Mouse (Mus musculus) CH12F3 (cell line): ENCODE data around the gene Mrpl14.

Source experiments
- in situ Hi-C: fragments of 300-500 bp; cut with MboI; formaldehyde crosslinking; loops from 2 replicates; pipeline ENCODE4 v1.14.3; 2020; ENCODE audit warnings: low sequenced_read_pairs

Mrpl14 gene

DNA sequence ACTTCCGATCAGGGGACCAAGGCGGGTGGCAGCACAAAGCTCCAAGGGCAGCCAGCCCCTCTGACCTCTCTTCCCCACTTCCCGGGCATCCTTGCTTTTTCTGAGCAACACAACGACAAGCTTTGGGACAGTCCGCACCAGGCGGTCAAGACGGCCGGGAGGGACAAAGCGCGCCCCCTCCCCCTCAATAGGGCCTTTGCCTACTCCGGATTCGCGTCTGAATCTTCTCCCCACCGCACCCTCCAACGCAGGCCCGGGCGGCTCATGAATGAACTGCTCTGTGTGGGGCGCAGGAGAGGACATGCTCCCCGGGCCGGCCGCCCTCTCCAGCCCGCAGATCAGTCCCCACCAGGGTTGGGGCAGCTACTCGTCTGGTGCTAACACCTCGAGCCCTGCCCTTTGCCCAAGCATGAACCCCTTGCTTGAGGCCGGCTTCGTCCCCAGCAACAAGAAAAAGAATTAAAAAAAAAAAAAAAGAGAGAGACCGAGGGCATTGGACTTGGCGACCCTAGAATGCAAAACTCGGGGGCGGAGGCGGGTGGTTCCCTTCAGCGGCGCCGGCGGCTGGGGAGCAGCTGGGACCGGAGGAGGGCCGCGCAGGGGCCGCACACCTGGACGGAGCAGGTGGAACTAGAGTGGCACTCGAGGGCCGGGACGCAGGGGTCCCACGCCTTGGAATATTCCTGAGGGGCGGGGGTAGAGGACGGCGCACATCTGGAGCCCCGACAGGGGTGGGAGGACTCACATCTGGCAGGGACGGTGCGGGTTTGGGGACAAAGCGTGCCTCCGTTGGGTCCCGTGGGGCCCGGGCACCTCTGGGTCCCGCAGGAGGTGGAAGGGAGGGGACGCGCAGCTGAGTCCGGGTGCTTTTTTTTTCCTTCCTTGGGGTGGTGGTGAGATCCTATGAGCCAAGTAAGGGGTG, 690 bp upstream of the Mrpl14 start:
- in situ Hi-C loops, result no loop called here

DNA sequence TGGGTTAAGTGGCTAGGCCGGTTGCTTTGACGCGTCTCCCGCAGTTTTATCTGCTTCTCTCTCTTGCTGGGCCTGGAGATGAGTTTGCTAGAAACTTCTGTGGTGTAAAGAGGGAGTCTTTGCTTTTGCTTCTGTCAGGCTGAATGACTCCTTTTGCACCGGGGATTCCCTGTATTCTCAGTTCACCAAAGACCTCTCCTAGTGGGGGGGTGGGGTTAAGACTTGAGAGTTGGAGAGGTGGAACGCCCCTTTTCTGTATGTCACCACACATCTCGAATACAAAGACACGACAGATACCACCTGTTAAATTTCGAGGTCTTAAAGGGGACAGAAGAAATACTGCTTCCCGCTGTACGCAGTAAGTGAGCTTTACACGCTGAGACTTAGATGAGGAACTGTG, 594 bp downstream of the Mrpl14 start, which contains the start of gene Tmem63b:
TSS of gene Tmem63b (minus strand) at position 190 of the 400 bp plus-strand sequence.
- in situ Hi-C loops, result no loop called here

DNA sequence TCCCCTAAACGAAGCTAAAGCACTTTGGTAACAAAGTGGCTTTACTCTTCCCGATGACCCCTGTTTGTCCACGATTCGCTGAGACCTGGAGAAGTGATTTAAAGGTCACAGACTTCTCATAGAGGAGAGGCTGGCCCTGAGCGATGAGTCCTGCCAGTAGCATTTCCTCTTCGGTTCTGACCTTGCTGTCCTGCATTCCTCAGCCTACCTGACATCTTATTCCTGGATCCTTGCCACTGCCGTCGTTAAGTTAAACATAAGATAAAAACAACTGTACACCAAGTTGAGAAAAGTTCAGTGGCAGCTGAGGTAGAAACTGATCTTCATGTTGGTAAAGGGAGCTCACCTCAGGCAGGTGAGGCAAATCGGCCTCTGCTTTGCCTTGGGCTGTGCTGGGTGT, 3.0 kb downstream of the Mrpl14 start:
- in situ Hi-C loops, result no loop called here

DNA sequence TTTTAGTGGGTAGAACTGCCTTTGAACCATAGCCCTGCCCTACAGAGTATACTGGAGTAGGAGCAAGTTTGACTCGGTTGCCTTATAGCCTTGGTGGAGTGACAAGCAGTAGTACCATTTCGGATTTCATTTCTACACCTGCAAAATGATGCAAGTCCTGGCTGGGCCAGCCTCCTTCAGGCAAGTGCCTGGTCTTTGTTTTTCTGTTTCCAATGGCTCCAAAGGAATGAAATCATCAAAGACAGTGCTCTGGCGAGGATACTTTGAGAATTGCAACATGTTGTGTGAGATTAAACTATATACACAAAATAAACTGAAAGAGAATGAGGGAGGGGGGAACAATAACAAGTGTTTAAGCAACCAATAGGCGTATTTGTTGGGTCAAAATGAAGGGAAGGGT, 3.9 kb downstream of the Mrpl14 start:
- in situ Hi-C loops, result no loop called here

DNA sequence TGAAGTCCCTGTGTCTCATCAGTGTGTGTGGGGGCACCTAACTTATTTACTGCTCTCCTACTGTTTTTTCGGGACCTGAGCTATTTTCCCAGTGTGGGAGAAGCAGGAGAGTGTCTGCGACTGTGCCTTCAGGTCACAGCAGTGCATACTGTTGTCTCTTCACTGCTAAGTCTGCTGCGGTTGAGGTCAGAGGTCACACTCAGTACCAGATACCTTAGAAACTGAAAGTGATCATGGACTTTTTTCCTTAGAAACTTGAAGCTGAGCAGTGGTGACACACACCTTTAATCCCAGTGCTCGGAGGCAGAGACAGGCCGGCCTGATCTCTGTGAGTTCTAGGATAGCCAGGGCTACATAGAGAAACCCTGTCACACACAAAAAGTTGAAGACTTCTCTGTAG, 6.0 kb downstream of the Mrpl14 start:
- in situ Hi-C loops, result no loop called here

DNA sequence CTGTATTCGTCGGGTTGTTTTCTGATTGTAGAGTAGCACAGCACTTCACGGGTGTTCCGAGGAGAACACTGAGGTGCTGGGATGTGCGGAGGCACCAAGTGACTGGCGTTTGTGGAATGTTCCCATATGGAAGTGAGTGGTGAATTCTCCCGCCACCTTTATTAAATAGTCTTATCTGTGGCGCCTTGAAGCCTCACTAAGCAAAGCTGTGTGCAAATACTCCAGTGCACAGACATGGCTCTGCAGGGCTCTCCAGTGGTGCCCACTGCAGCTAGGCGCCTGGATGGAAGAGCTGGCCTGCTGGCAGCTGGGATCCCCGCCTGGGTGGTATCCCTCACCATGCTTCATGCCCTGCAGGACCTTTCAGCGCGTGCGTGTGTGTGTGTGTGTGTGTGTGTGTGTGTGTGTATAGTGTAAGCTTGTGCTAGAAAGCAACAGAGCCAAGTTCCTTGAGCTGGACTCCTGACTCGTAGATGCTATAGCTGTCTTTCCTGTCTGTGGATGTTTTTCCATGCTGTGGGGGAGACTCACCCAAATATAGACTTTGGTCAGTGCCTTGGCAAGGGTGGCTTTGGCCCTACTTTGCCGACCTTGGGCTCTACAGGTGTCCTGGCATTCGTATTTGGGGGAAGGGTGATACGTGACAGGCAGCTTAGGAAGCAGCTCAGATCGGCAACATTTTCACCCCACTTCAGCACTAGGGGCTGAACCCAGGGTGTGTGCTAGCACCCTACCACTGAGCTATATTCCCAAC, 7.9 kb downstream of the Mrpl14 start:
- in situ Hi-C loops, result no loop called here

DNA sequence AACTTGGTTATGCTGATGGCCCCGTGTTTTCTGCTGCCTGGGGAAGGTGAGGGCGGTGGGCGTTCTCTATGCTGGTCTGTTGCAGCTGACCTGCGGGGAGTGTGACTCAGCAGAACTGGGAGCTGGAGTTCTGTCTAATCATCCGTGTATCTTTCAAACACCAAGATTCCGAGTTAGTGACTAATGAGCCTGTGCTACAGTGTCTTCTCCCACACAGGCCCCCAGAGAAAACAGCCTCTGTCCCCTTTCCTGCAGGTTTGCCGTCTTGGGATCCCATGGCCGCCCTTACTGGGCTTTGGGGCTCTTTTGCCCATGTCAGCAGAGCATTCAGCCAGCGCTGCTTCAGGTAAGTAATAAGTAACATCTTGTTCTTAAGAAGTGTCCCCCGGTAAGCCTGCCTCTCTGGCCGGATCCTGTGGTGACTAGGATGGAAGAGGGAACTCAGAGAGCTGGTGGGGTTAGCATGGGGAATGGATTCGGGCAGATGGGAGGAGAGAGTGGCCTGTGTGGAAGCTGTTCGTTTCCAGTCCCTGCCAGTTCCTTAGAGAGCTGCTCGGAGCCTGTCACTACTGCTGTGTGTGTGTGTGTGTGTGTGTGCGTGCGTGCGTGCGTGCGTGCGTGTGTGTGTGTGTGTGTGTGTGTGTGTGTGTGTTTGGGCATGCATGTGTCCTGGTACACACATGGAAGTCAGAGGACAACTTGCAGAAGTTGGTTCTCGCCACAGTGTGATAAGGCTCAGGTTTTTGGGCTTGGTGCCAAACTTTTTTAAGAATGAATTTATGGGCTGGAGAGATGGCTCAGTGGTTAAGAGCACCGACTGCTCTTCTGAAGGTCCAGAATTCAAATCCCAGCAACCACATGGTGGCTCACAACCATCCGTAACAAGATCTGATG, 9.4 kb downstream of the Mrpl14 start:
- in situ Hi-C loops, result no loop called here

DNA sequence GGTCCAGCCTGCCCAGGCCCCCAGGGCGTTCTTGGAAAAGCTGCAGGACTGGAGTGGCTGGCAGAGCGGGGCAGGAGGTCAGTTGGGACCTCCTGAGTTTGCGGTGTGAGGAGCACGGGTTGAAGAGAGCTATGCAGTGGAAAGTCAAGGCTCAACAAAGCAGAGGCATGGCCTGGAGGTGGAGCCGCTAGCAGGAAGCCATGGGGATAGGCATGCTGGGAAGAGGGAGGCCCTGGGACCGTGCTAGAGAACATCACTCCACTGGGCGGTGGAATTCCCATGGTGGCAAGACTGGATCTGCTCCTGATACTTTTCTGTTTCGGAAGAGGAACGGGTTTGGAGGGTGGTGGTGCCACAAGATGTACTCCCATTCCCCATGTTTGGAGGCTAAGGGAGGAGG, 10.9 kb downstream of the Mrpl14 start:
- in situ Hi-C loops, result no loop called here

DNA sequence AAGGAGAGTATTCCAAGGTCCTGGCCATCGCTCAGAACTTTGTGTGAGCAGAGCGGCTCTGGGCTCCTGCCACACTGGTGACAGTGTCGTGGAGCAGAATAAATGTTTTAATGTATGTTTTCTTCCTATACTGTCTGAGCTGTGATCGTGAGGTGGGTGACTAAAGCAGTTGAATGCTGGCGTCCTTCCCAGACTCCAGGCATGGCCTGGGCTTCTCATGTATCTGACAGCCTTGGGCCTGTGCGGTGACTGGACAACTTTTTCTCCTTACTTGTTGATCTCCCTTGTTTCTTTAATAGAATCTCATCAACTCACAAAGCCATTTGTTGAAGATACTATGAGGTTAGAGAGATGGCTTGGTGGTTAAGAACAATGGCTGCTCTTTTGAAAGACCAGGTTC, 12.2 kb downstream of the Mrpl14 start:
- in situ Hi-C loops, result no loop called here

DNA sequence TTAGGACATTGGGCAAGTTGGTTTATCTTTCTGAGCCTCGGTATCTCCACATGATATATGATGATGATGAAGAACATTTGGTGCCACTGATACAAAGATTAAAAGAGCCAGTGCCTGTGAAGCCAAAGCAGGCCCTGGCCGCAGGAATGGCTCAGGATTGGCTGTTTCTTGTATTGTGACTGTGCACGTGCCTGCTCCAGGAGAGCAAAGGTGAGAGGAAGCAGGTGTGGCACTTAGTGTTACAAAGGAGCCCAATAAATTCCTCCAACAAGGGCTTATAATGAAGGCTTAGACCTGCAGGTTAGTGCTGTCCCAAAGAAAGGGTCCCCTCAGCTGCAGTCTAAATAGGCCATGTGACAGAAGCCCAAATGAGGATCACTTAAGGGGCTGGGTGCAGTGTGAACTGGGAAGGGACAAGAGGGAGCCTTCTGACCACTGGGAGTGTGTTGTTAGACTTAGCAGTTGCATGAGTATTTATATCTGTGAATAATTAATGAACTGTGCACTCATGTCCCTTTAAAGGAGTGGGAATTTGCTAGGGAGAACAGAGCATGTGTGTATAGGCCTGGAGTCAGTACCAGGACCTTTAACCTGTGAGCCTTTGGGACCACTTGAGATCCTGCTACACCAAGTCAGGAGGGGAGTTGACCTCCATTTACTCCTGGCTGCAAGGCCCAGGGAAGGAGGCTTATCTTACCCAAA, 13.1 kb downstream of the Mrpl14 start:
- in situ Hi-C loops, result no loop called here

DNA sequence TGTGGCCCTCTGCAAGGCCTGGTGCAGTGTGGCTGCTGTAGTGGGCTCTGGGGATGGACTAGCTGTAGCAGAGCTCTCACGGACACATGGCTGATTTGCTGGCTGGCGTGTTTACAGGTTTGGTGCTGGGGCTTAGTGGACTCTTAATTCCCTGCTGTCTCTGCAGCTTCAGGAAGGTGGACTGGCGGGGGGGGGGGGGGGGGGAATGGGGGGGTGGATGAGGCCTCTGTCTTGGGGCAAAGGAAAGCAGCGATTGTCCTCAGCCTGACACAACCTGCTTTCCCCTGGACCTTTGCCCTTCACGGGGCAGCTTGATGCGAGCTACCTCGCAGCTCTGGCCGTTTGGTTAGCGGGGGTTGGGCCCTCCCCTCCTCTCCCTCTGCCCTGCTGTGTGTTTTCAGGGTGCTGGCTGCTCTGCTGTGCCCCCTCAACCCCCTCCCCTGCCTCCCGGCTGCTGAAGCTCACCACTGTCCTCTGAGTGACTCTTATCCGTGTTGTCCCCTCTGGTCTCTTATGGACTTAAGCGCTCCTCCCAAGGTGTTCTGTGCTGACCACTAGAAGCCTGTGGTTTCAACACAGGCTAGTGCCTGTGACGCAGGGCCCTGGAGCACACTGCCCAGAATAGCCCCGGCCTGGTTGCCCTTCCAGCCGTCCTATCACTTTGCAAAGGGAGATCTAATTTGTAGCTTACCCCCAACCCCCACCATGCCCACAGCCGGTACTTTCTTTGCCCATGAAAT, 14.5 kb downstream of the Mrpl14 start:
- in situ Hi-C loops, result no loop called here

DNA sequence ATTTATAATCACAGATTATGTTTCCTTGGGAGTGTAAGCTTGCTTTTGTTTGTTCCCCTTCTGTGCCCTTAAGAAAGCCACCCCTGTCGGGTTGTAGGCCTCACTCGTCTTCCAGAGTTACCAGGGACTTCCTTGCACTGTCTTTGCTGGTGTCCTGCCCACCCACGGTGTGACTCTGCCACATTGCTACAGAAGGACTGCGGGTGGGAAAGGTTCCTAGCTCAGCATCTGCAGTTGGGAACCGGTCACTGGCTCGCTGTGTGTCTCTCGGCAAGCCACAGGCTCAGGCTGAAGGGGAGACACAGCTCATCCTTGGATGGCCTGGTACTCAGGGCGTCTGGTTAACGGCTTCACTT, 15.1 kb downstream of the Mrpl14 start:
- in situ Hi-C loops, result no loop called here

DNA sequence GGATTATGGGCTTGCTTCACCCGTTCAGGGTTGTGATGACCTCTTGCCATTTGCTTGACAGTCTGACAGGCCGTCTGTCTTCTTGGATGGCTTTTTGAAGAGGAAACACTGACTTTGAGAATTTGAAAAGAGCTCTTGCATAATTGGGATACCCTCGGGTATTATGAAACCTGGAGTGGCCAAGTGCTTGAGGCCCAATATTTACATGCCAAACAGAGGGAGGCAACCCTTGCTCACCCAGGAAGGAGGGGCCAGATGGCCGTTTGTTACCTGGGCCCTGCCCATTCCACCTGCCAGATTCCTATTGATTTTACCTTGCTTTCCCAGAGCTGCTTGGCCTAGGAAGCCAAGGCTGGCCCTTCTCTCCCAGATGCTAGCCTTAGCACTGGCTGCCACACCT, 16.1 kb downstream of the Mrpl14 start:
- in situ Hi-C loops, result no loop called here

DNA sequence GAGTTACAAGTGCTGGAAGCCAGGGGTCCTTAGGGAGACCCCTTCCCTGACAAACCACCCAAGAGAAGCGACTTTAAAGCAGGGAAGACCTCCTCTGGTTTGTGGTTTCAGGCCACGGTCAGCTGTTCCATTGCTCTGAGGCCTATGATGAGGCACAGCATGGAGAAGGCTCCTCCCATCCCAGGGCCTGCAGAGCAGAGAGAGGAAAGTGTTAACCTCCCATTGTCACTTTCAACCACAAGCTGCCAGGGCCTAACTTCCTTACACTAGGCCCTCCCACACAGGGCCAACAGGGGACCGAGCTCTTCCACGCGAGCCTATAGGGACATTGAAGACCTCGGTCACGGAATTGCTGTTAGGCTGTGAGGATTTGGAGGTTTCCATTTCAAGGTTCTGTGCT, 17.1 kb downstream of the Mrpl14 start:
- in situ Hi-C loops, result no loop called here

DNA sequence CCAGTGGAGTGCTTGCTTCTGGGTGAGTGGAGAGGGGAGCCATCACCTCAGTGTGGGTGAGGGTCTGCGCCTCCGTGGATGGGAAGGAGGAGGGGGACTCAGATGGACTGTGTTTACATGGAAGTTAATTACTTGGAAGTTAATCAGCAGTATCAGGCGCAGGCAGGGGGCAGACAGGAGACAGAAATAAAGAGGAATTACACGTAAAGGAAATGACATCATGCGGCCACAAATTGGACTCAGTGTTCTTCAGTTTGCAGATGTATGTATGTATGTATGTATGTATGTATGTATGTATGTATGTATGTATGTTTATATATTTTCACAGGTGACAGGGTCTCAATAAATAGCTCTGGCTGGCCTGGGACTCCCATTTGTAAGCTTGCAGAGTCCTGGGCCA, 20.7 kb downstream of the Mrpl14 start:
- in situ Hi-C loops, result no loop called here

DNA sequence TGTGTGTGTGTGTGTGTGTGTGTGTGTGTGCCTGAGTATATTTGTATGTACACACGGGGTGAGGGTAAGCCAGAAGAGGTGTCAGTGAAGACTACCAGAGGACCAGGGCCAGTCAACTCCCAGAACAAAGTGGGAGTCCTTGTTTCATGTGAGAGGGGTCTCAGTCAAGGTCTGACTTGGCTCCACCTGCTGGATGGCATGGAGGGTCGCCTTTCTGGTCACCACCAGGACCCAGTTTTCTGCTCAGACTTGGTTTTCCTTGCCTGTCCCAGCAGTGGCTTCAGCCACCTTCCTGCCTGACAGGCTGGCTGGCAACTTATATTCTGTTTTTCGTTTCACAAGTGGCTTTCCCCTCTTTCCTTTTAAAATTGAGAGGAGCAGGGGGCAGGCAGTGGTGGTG, 21.3 kb downstream of the Mrpl14 start:
- in situ Hi-C loops, result no loop called here

DNA sequence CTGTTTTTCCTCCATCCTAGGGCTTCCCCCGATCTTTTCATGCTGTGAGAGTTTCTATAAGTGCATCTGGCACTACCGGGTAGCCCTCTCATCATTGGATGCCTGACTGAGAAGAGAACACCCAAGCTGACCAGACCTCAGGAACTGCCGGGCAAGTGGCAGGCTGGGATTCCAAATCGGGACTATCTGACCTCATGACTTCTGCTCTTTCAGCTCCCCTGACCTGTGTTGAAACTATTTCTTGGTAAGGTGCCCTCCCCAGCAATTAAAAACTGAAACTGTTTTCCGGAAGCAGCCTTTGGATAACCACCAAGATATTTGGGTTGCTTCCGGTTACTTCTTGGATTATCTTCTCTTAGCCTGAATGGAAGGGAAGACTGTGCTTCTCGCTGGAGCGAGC, 22.1 kb downstream of the Mrpl14 start:
- in situ Hi-C loops, result no loop called here

DNA sequence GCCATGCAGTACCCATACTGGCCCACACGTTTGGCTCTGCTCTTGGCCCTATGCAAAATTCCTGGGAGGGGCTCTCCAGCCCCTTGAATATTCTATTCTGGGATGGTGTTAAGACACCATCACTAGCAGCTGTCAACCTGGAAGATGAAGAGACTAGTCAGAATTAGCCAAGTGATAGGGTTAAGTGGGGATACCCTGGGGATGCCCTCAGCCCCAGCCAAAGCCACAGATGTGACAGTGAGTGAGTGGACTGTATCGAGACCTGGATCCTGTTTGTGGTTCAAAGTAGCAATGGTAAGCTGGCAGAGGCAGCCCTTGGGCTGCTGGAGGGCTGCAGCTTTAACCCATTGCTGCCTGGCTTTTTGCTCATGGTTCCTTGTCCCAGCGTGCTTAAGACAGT, 23.7 kb downstream of the Mrpl14 start:
- in situ Hi-C loops, result no loop called here

DNA sequence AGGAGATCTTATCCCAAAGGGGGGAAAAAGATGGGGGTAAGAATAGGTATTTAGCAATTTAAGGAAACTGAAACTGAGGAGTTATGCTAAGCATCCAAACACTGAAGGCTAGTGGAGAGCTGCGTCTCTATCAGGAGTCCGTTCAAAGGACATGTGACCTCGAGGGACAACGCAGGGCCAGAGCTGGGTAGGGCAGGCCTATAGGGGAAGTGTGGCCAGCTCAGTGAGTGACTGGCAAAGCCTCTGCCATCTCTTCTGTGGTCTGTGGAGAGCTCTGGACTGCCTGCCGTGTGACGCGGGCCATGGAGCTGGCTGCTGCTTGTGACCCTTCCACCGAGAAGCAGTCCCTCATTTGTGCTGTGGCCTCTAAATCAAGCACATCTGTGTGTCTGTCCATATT, 24.3 kb downstream of the Mrpl14 start:
- in situ Hi-C loops, result no loop called here

DNA sequence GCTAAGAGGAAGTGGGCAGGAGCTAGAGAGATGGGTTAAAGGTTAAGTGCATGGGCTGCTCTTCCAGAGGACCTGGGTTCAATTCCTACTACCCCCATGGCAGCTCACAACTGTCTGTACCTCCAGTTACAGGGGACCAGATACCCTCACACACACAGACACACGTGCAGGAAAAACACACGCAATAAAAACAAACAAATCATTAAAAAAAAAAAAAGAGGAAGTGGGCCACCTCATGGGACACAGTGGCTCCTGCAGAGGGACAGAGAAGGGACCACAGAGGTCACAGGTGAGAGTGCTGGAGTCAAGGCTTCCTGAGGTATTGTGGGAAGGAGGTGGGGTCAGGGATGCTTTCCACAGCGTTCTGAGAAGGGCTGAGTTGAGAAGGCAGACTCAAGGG, 25.4 kb downstream of the Mrpl14 start:
- in situ Hi-C loops, result no loop called here
